Mouse (Mus musculus) left cerebral cortex, adult 8-10 months (tissue): ENCODE results near the gene Erich4. TPM values are rescaled to one million over a fixed set of nuclear protein-coding genes. Genes with fewer than 3 reads are reported as not detected.

ENCODE experiments used
- DNase-seq, 2 experiments: peaks; one replicate each; pipeline ENCODE4 v3.0.0; 2022; ENCODE audit warnings: low spot score in 2 of 2
- total RNA-seq, 4 experiments: library from RNA; stranded (reverse); gene quantifications; 2 replicates each; pipeline ENCODE4 v1.2.4; 2022

The Erich4 gene
- total RNA-seq, 4 experiments from 2014 or later = not detected

GRCm38 (mm10) chr7:25624851-25625250 lies 9.2 kb upstream of the Erich4 start:
- DNase-seq = no peak

DNA sequence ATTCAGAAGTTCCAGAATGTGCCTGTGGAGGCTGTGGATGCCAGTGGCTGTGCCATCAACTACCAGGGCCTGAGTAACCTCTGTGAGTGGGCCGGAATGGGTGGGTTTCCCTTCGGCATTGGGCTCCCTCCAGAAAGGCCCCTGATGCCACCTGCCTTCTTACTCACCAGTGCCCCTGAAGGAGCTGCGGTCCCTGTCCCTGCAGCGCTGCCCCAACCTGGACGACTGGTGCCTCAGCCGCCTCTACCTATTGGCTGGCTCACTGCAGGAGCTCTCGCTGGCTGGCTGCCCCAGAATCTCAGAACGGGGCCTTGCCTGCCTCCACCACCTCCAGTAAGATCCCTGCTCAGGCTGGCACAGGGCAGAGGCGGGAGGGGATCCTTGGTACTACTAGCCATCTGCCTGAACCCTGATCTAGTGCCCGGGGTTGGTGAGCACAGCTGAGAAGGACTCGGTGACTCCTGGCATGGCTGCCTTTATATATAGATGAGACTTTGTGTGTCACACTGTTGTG lies 8.2 kb upstream of the Erich4 start:
- no peak for DNase-seq

DNA sequence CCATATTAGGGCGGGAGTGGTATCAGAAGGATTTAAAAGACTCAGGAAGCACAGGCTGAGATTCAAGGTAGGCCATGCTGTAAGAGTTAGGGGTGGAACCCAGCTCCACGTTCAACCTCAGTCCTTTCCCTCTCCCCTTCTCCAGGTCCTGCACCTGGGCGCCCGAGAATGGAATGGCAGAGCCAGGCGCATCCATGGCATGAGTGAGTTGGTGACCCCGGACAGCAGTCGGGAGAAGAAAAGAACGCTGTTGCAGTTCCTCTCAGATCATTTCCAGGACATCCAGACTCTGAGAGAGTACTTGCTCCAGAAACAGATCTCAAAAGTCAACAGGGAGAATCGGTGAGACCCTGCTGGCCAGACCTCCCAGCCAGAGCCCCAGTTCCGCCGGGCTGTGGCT lies 5.1 kb upstream of the Erich4 start:
- DNase-seq = no peak

- no peak for DNase-seq
Measured at GRCm38 (mm10) chr7:25620101-25620500, 4.4 kb upstream of the Erich4 start.

- no peak for DNase-seq
Measured at GRCm38 (mm10) chr7:25619722-25619991, 4.0 kb upstream of the Erich4 start.

- DNase-seq = peak; percentile 87 to 95
Measured at GRCm38 (mm10) chr7:25618865-25619721, 3.4 kb upstream of the Erich4 start, which contains the start of gene Dmac2. Dmac2 (plus strand) TSS chr7:25619414.

GRCm38 (mm10) chr7:25617376-25618160 lies 1.9 kb upstream of the Erich4 start:
- no peak for DNase-seq

DNA sequence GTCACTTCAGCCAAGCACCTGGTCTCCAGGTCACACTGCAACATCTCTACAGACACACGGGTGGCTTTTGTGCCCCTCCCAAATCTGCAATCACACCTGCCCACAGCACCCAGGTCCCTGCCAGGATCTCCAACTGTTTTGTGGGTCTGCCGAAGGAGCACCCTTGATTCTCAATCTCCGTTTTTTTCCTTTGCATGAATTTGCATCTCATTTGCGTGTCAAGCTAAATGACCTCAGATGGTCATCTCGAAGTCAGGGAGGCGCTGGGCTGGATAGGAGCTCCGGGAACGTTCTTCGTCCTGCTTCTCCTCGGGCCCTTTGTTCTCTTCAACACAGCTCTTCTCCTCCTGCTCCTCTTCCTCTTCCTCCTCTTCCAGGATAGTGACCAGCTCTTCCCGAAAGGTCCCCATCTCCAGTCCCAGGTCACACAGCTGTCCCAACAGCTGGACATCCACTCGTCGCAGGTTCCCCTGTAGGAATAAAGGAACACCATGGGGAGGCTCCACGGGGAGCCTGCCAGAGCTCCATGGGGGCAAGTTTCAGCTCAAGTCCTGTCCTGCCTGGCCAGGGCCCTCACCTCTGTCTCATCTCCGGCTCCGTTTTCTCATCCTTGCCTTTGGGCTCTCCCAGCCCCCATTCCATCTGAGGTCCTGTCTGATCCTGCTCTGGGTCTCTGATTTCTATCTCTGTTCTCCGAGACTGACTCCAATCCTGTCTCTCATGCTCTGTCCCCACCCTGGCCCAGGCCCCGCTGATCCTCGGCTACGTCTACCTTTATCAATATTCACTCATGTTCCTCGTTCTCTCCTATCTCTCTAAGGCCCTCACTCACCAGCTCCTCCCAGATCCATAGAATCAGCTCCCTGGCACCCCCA lies 624 bp downstream of the Erich4 start:
- DNase-seq = no peak

GRCm38 (mm10) chr7:25614086-25614485 lies 1.6 kb downstream of the Erich4 start:
- DNase-seq = no peak

- DNase-seq = no peak
Measured at GRCm38 (mm10) chr7:25611501-25611900, 4.2 kb downstream of the Erich4 start.

DNA sequence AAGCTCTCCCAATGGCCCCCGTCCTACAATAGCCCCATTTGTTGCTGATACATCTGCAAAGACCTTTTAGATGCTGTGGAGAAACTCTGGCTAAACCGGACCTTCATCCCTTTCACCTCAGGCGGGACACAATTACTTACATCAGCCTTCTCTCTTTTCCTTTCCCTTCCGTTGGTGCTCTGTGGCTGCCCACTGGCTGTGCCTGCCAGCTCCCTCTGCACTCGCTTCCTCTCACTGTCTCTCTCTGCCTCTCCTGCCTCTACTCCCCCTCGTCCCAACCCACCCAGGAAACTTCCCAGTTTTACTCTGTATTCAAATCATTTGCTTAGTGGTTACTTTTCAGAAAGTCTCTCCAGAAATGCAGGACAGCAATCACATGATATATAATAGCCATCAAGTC lies 5.6 kb downstream of the Erich4 start:
- DNase-seq = no peak

DNA sequence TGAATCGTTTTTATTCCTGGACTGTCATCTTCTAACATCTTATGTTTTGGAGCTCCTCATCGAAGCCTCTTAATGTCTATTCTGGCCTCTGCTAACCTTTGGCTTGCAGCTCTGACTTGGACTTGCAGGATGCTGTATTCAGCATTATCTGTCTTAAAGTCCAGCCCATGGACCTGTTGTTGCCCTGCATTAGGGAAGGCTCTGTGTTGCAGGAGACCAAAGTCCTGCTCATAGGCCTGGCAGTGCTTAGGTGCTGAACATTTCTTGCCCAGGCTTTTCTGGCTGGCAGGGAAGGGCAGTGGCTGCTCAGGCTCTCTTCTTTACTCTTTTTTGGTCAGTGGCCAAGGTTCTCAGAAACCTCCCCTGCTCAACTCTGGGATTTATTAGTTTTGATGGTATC lies 8.5 kb downstream of the Erich4 start:
- DNase-seq = no peak

- DNase-seq = no peak
Measured at GRCm38 (mm10) chr7:25606625-25607063, 9.0 kb downstream of the Erich4 start.

DNA sequence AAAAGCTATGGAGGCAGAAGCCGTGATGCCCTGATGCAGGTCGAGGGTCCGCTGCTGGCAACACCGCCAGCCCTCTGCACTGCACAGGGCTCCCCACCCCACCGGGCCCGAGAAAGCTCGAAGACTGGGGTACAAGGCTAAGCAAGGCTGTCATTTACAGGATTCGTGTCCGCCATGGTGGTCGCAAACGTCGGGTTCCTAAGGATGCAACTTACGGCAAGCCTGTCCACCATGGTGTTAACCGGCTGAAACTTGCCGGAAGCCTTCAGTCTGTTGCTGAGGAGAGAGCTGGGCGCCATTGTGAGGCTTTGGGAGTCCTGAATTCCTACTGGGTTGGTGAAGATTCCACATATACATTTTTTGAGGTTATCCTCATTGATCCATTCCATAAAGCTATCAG lies 14.3 kb downstream of the Erich4 start:
- DNase-seq = no peak

GRCm38 (mm10) chr7:25600666-25601065 lies 15.0 kb downstream of the Erich4 start:
- DNase-seq = no peak

DNA sequence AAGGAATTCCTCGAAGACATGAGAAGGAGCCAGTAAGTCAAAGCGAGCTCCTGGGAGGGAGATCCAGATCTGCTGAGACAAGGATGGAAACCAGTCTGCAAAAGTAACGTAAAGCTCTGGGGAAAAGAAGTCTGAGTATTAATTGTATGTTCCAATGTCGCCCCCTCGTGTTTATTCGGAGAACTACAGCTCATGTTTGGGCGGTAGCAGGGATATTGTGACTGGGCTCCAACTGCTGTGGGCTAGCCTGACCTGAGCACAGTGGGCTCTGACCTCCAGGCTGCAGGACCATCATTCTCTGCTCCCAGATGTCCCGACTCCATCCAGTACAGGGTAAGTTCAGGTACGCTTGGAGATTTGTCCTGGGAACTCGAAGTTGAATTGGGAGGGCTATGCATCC lies 16.0 kb downstream of the Erich4 start:
- DNase-seq = peak; percentile 33 to 73

GRCm38 (mm10) chr7:25593859-25594258 lies 21.8 kb downstream of the Erich4 start:
- no peak for DNase-seq

GRCm38 (mm10) chr7:25591226-25591625 lies 24.5 kb downstream of the Erich4 start:
- DNase-seq = no peak

DNA sequence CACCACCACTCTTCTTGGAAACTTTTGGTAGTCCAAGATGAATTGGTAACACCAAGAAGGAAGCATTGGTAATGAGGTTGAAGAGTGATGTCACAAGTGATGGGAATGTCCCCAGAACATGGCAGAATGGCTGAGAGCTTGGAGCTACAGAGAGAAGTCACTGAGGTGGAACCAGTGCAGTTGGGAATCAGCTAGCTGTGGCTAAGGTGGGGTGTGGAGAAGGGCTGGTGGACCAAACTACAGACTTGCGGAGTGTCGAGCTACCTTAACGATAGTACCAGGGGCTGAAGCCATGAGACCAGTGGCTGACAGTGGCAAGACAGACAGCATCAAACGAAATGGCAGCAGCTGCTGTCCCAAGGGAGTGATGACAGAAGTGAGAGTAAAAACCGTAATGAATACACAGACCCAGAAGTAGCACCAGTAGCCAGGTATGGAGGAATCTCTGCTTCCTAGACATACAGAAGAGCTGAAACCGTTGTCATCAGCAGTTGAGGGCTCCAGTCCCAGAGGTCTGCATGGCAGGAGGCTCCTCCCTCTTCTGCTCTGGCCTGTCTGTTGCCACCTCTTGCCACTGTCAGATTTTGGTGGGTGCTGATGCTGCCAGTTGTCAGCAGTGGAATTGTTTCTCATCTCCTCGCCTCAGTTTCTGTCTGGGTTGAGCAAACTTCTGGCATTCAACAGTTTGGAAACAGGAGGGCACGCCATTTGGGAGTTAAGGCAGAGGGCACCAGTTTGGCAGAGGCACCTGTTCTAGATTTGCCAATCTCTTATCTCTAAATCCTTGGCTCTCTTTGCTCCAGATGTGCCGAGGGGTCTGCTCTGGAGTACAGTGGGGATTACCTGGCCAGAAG lies 30.1 kb downstream of the Erich4 start:
- DNase-seq = no peak

DNA sequence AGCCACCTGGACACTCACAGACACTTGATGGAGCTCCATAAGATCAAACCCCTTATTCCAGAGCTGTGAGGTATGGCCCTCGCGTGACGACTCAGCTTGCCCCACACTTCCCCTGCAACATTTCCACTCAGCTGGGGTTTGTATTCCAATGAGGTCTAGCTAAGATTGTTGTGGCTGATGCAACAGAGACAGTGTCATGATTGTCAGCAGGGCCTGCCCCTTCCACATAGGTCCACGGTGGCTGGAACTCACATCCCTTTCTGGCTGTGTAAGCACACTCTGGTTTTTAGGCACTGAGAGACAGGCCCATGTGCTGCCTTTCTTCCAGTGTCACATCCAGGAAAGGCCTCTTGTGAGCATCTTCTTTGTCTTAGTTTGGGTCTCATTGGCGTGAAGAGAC lies 31.0 kb downstream of the Erich4 start:
- DNase-seq = no peak
